Mouse (Mus musculus) cerebellum, adult 11 months (tissue): Measurements from ENCODE around the gene Gpr157.

Source experiments
- DNase-seq: peaks from one replicate; pipeline ENCODE4 v3.0.0; 2022

Gpr157 gene

DNA sequence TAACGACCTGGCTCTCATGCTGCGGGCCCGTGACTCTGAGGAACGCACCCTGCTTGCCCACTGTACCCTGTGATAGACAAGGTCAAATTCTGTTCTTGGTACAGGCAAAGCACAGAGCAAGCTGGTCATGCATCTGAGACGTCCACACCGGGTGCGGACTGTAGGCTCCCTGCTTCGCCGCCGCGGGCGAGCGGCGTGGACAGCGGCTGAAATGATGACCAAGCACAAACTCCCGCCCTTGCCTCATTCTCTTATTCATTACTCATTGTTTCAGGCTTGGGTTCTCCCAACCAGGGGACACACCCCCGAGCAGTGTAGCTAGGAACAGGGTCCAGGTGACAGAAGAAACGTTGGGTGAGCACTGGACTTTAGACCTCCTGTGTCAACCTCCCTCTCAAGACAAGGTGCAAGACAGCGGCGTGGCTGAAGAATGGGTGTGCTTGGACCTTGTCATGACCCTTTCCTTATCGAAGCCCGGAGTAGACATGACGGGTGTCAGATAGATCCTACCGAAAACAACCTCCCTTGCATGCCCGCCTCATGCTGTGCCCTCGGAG lies 27.4 kb downstream of the Gpr157 start:
- DNase-seq: no peak

DNA sequence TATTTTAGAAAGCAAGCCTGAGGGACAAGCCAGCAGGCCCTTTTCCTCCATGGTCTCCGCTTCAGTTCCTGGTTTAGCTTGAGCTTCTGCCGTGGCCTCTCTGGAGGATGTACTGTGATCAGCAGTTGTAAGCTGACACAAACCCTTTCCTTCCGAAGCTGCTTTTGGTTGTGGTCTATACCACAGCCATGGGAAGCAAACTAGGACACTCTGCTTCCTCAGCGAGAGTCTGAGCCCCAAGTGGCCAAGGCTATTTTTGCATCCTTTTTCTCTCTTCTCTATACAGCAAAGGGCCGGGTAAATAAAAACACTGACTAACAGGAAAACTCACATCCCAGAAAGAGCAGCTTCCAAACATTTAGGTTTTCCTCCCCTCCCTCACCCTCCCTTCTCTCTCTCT lies 30.1 kb downstream of the Gpr157 start:
- no peak for DNase-seq

DNA sequence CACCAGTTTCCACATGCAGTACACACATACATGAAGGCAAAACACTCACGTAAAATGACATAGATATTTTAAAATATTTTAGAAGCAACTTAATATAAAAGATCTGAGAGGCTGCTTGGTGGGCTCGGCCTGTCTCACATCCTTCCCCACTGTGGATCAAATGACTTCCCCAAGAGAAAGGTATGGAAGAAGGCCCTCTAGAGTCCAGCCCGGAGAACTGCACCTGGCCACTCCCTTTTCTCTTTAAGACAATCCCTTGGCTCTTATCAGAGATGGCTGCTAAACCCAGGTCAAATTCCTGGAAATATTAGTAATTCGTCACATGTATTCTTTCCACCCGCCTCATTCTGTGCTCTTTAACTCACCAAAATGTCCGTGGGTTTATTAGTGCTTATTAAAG lies 31.0 kb downstream of the Gpr157 start:
- no peak for DNase-seq

DNA sequence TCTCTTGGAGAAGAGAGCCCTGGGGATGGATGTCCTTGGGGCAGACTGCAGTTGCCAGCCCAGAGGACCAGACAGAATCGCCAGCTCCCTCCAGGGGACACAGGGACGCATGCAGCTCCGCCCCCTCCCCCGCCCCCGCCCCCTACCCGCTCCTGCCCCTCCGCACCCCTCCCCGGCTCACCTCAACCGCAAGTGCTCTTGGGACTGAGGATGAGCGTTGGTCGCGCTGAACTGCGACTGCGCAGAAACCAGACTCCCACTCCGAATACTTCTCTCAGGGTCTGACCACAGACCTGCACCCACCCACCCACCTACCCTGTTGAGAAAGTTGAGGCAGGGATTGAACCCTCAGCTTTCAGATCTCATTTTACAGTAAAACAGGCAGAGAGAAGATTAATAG lies 31.9 kb downstream of the Gpr157 start, which contains the start of gene Slc2a5:
Gene Slc2a5 (plus strand): TSS at position 229 of the 400 bp plus-strand sequence.
- no peak for DNase-seq

DNA sequence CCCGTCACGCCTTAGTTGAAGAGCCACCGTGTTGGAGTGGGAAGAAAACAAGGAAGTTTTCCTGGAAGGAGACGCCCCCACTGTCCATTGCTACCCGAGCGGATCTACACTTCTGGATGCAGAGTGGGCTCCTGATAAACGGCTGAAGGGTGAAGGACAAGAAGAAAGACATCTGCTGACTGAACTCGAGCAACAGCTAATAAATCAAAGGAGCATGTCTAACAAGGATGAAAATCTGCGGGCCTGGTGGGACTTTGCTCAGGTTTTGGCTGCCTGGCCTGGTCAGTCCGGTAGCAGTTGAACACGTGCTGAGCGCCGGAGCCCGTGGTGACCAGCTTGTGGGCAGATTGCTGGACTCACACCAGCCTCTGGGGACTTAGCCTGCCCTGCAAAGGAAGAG lies 32.5 kb downstream of the Gpr157 start:
- no peak for DNase-seq

DNA sequence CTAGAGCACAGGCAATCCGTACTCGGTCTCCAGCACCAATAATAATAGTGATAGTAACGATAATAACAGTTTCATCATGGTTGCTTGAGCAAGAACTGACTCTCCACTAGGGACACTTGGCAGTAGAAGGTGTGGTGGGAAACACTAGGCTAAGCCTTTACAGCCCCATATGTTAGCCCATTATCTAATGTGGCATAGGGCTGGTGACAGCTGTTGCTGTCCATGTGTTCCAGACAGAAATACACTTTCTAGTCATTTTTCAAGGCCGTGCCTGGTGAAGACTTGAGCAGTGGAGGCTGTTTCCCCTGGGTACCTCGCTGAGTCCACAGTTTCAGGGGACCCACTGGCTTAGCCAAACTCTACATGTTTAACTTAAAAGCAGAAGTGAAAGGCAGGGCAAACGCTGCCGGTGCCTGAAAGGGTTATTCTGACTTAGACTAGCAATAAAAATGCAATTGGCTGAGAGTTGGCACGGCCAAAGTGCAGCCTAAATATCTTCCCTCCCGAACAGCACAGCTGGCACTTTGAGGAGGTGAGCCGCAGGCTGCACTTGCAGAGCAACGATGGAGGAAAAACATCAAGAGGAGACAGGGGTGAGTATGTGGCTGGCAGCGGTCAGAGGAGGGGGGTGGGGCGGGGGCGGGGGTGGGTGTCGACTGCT lies 33.1 kb downstream of the Gpr157 start:
- DNase-seq: no peak

DNA sequence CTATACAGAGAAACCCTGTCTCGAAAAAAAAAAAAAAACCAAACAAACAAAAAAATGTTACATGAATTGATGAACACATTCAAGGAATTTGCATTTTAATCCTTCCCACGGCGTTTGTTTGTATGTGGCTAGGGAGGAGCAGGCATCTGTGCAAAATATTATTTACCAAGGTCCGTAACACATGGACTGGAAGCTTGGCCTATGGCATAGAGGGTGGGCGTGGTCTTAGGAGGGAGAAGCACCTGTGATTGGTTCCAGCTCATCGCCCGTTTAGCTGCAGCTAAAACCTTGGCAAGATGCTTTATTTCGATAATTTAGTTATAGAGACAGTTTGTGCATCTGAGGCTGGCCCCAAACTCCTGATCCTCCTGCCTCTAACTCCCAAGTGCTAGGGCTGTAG lies 34.3 kb downstream of the Gpr157 start:
- no peak for DNase-seq

DNA sequence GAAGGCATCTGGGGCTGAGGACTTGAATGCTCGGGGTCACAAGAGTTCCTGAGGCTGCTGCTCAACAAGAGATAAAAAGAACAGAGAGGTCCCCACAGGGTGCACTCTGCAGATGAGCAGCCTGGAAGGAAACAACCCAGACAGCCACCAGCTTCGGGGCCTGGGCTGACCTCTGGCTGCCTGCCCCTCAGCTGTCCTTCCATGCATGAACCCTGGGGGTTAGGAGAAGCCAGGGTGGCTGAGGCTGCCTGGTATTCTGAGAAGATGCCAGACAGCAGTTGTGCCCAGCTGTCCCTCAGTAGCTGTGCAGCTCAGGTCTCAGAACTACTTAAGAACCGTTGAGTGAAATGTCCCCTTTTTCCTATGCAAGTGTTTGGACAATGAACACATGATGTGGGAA lies 35.3 kb downstream of the Gpr157 start:
- no peak for DNase-seq

DNA sequence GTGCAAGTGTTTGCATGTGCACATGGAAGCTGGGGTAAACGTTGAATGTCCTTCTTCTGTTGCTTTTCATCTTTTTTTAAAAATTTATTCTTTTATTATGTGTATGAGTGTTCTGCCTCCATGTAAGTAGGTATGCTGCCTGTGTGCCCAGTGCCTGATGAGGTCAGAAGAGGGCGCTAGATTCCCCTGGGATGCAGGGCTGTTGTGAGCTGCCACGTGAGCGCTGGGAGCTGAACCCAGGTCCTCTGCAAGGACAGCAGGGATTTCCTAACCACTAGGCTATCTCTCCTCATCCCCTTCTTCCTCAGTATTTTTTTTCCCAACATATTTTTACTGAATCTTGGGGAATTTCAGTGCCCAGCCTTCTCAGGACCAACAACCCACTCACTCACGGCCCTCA lies 39.2 kb downstream of the Gpr157 start:
- no peak for DNase-seq

DNA sequence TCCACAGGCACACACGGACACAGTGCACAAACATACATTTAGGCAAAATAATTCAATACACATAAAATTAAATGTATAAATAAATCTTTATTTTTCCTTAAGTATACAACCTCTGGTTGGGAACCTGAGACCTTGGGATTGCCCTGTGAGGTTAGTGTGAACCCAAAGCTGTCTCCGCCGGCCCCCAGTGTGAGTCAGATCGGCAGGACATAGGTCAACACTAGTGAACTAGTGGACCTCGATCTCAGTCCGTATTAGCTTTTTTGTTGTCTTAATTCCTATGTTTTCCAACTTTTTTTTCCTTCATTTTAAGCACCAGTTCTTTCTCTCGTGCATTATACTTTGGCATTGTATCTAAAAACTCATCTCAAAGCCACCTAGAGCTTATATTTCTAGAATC lies 40.7 kb downstream of the Gpr157 start:
- no peak for DNase-seq

DNA sequence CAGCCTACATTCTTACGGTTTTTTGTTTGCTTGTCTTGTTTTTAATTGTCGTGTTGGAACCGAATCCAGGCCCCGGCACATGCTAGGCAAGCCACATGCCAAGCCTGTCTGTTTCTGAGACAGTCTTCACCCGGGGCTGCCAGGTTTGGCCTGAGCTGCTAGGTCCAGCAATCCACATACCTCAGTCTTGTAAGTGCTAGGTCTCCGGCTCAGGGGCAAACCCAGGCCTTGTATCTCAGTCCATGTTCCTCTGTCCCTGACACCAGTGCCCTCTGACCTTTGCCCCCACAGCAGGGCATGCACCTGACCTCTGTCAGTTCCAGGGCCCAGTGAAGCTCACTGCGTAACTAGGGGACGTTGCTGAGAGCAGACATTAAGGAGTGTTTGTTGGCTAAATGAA lies 41.4 kb downstream of the Gpr157 start:
- no peak for DNase-seq

DNA sequence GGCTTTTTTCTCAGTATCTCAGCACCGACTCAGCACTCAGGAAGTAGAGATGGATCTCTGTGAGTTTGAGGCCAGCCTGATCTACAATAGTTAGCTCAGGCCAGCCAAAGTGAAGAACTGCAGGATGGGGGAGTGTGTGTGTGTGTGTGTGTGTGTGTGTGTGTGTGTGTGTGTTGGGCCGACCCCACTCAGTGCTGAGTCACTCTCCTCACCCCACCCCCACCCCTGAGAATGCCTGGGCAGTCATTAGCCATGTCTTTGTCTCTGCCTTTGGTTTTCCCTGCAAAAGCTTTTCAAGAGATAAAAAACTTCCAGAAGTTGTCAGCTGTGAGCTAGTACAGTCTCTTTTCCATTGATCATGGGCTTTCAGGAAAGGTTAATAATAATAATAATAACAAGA lies 43.5 kb downstream of the Gpr157 start:
- DNase-seq: no peak

DNA sequence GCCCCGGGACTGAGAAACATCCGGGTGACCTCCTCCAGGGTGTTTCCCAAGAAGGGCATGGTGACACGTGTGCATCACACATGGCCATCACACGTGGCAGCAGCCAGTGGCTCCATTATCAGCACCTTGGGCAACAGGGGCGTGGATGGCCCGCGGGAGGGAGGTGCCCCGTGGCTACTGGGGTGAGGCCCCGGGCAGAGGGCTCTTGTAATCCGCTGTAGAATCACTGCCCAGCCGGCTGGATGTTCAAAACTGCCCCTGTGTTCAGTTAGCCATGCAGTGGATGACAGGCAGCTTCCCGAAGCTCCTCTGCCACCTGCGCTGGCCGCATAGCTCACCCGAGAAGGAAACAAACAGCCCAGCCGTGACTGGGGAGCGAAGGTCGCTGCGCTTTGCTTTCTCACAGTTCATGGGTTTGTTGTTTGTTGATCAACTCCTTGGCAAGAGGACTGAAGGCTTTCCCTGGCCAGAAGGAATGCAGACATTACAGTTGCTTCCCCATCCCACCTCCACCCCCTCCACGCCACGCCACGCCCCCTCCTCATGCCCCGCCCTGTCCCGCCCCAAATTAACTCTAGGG lies 45.6 kb downstream of the Gpr157 start:
- no peak for DNase-seq

DNA sequence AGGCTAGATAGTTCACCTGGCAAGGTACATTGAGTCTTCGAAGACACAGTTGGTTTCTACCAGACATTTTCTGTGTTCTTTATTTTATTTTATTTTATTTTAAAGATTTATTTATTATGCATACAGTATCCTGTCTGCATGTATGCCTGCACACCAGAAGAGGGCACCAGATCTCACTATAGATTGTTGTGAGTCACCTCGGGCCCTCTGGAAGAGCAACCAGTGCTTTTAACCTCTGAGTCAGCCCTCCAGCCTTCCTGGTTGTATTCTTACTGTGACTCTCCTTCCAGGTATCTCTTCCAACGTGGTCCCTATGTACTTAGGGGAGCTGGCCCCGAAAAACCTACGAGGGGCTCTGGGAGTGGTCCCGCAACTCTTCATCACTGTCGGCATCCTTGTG lies 48.1 kb downstream of the Gpr157 start:
- DNase-seq: no peak

DNA sequence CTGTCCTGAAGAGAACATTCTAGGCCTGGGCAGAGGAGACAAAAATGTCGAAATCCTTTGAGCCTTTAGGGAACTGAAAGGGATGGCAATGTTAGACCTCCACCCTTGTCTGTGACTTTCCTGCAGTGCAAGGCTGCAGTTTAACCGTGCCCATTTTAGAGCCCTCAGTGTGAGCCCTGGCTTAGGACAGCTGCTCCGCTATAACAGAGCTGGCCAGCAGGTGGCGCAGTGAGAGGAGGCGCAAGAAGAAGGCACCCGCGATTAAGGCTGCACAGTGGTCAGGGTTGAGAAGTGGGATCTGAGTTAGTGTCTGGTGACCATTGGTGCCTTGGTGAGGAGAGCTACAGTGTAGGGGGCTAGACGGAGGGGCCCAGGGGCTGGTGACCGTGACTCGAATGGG lies 49.5 kb downstream of the Gpr157 start:
- DNase-seq: peak; percentile 59

DNA sequence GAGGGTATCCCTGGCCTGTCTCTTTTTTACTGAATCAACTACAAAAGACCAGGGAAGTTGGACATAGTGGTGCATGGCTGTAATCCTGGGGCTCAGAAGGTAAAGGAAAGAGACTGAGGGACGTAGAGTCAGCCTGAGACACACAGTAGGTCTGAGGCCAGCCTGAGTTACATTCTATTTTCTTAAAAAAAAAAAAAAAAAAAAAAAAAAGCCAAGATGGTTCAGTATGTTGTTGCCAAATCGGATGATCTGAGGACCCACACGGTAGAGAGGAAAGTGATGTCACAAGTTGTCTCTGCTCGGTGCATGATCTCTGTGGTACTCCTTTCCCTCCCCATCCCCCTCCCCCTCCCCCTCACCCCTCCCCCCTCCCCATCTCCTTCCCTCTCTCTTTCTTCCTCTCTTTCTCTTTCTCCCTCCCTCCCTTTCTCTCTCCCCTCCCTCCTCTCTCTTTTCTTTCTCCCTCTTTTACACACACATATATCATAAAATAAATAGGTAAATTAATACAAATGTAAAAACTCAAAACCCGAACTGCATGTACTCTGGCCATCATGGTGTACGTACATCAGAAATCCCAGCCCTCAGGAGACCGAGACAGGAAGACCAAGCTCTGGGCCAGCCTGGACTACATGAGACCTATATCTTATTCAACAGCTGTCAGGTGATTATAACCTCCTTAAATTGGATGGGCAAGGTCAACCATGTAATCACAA lies 50.4 kb downstream of the Gpr157 start:
- DNase-seq: no peak

DNA sequence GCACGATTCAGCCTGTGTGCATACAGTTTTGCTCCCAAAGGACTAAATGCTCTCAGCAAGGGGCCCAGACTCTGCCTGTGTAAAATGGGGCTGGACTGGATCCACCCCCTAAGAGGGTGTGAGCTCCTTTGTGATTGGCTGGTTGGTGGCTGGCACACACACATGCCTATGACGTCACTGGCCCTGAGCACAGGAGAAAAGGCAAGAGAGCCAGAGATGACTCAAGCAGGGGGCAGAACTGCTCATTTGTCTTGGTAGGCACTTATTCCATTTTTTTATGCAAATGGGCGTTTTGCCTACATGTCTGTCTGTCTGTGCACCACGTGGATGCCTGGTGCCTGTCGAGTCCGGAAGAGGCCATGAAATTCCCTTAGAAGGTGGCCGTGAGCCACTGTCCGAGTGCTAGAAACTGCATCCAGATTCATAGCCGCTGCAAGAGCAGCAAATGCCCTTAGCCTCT lies 50.9 kb downstream of the Gpr157 start:
- DNase-seq: peak; percentile 9

DNA sequence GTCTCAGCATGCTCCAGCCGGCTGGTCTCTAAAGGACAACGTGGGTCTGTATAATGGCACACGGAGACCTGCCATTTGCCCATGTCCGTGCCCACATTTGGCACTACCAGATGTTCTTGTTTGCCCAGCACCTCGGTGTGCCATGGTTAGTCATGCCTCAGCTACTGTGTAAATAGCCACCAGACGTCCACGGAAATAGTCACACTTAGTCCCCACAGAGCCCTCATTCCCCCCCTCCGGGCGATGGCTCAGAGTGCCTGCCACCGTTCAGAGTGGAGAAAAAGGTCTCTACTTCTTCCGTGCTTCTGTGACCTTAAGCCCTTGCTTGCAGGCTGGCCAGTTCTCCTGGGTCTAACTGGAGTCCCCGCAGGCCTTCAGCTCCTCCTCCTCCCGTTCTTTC lies 51.9 kb downstream of the Gpr157 start:
- no peak for DNase-seq

DNA sequence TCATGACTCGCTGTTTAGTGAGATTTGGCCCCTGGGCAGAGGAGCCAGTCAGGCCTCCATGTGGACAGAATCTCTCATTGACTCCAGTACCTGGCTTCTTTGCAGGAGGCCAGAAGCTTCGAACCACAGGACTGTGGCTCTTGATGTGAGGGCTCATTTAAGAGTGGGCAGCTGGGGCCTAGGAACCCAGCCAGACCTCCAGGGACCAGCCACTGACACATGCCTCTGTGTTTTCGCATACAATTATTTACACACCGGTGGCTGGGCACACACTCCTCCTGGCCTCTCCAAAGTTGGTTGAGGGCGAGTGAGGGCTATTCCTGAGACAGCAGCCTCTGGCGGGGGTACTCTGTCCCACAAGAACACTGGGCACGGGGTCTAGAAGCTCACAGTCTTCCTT lies 53.2 kb downstream of the Gpr157 start:
- DNase-seq: no peak

DNA sequence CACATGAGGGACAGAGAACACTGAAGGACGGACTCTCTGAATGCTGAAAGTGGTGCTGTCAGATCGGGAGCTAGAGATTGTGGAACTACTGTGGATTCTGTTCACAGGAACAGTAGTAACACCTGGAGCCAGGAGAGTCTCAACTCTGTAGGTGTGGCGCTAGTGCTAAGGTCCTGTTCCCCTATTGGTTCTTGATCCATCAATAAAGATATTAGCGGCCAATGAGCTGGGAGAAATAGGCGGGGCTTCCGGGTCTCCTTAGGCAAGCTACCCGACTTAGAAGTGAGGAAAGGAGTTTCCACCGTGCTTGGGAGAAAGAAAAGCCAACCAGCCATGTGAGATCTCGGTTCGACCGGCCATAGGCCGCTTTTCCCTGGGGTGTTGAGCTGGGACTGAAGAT lies 57.1 kb downstream of the Gpr157 start:
- DNase-seq: no peak

DNA sequence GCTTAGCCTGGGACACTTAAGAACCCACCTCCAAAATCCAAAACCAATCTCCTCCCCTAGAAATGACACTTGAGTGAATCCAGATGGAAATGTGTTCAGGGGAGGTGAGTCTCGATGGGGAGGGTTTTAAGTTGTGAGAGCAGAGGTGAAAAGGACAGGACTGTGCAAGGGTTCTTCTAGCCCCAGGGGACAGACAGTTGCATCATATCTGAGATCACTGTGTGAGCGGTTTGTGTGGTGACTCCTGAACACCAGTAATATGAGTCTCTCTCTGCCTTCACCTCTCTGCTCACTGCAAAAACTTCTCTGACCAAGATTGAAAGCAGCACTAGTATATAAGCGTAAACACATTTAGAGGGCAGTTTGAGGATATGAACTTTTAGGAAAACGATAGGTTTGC lies 59.1 kb downstream of the Gpr157 start:
- no peak for DNase-seq

DNA sequence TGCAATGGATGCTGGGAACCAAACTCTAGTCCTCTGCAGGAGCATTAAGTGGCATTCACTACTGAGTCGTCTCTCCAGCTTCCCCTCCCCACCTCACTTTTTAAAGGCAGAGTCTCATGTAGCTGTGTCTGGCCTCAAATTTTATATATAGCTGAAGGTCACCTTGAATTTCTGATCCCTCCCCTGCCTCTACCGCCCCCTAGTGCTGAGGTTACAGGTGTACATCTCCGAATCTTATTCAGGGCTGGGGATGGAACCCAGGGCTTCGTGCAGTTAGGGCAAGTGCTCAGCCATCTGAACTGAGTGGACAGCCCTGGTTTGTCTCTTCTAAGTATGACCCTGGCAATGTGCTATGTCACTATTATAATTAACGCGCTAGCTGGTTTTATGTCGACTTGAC lies 63.9 kb downstream of the Gpr157 start:
- no peak for DNase-seq

DNA sequence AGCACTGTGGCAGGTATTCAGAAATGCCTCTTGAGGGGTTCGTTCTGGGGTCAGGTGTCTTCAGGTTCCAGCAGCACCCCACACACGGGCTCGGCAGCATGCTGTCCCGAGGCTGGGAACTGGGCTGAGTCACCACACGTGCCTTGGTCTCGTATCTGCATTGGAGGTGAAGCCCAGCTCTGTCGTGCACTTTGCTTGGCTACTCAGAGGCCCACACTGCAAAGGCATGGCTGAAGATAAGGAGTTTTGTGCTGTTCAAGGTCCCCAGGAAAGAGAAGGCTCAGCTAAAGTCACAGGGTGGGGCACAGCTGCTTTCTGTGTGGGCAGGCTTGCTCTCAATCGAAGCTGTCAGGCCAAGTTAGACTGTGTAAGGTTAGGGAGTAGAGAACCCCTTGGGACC lies 65.3 kb downstream of the Gpr157 start:
- DNase-seq: no peak

DNA sequence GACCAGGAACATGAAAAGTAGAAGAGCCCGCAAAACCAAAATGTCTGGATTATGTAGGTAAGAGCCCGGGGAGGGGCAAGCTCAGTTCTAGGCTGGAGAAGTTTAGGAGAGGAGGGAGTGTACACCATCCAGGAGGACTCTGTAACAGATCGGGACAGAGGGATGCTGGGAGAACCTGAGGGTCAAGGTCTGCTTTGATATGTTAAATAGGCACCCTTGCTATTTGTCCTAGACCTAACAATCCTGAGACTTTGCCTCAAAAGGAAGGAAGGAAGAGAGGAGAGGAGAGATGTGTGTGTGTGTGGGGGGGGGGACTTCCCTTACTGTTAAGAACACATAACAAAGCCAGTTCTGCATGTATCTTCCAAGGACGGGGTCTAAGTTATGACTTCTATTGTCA lies 68.1 kb downstream of the Gpr157 start:
- DNase-seq: no peak
